In the genomic region with DNA sequence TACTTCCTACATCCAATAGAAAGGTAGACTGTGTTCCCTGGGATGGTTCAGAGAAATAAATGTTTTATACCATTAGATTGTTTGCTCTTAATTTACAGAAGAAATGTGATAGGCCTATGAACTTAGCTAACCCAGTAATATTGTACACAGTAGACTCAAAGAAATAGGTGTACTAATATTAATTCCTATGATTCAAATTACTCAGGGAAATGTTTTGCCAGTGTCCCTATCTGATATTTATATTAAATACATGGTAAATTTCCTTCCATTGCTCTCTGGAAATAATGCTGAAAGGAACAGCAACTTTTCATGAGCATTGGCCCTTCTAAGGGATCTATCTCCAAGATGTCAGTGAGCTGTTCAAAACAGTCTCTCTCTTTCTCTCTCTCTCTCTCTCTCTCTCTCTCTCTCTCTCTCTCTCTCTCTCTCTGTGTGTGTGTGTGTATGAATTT, we compare ENCODE assay signal across 1 mouse cellular context.
TF ChIP-seq lines count a peak whose summit lies in the region.

No protein-coding gene starts in this region.

TF ChIP-seq in CH12.LX, 34 proteins besides CTCF, POLR2A, EP300 and RAD21 (continued from another document):
- no peak for TF ChIP-seq TBP (conservative IDR thresholded peaks at IDR 0.05; ENCODE audit: low read depth, low read length)
- no peak for TF ChIP-seq MAFK (IDR thresholded peaks at IDR 0.05; ENCODE audit: insufficient replicate concordance, low read length)
